In the genomic region with DNA sequence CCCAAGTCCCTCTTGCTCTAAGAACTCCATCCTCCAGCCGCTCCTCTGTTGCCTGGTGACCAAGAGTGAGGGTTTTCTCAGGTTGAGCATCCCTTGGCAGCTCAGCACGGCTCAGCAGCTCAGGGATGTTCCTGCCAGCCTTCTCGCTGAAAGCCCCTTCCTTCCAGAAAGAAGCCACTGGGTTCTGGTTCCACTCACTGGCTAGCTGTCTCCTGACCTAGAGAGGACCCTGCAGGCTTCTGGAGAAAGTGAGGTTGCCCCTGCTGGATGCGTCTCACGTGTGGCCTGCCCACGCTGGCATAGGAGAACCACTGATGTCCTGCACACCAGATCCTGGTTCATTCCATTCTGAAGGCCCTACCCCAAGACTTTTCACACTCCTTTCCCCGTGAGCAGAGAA, we compare ENCODE assay signal across 14 mouse cellular contexts. TPM values are rescaled to one million over a fixed set of nuclear protein-coding genes. Genes with fewer than 3 reads are reported as not detected.
DNase-seq lines count a peak whose midpoint lies in the region; ATAC-seq lines count a peak whose summit lies in the region.
"Had no signal": no experiment of that assay in that cellular context is flagged by ENCODE, and none has a peak within 500 bp of the region (broad histone marks: within the 10 kb centered on the region; RNA-seq: fewer than 3 reads in every experiment).

No protein-coding gene starts in this region.

- H3K4me2 ChIP-seq in neural tube, embryonic 11.5 days (ENCODE audit: low read depth) = peak overlapping the region; percentile 65
- H3K4me2 ChIP-seq in midbrain, embryonic 12.5 days (replicated peaks) = peak overlapping the region; percentile 76
- H3K4me2 ChIP-seq: heart, embryonic 11.5 days; limb, embryonic 15.5 days had no signal

- no peaks in the 10 kb centered on the region; the same call in 1 of the 2 replicates for H3K36me3 ChIP-seq in neural tube, embryonic 11.5 days (ENCODE audit: control insufficient read depth, insufficient read depth, low read length)
- H3K36me3 ChIP-seq in hindbrain, embryonic 10.5 days = peaks cover 28% of the 10 kb centered on the region
- peaks cover 20% of the 10 kb centered on the region for H3K36me3 ChIP-seq in midbrain, embryonic 12.5 days

- H3K27ac ChIP-seq in neural tube, embryonic 11.5 days (ENCODE audit: low read depth, low read length) = 0 out of 2 replicates have a peak overlapping the region, but pooled peaks have one; percentile 90
- peak overlapping the region; percentile 93 for H3K27ac ChIP-seq in hindbrain, embryonic 10.5 days
- peak overlapping the region; percentile 90 for H3K27ac ChIP-seq in midbrain, embryonic 12.5 days (replicated peaks)
- H3K27ac ChIP-seq: limb, embryonic 15.5 days had no signal

- H3K9me3 ChIP-seq in neural tube, embryonic 11.5 days (ENCODE audit: control insufficient read depth, low read length) = no peaks in the 10 kb centered on the region
- H3K9me3 ChIP-seq in hindbrain, embryonic 10.5 days = no peaks in the 10 kb centered on the region
- H3K9me3 ChIP-seq in midbrain, embryonic 12.5 days = no peaks in the 10 kb centered on the region
- H3K9me3 ChIP-seq: limb, embryonic 15.5 days had no signal

- peak overlapping the region; percentile 19; the same call in 1 of the 2 replicates for H3K9ac ChIP-seq in neural tube, embryonic 11.5 days (ENCODE audit: low read length)
- peak overlapping the region; percentile 41 for H3K9ac ChIP-seq in midbrain, embryonic 12.5 days (replicated peaks)
- H3K9ac ChIP-seq: limb, embryonic 15.5 days had no signal

- H3K4me1 ChIP-seq in neural tube, embryonic 11.5 days (ENCODE audit: control insufficient read depth, insufficient read depth, low read length) = peaks cover 41% of the 10 kb centered on the region
- H3K4me1 ChIP-seq in hindbrain, embryonic 10.5 days (replicated peaks) = peaks cover 93% of the 10 kb centered on the region
- peaks cover 88% of the 10 kb centered on the region for H3K4me1 ChIP-seq in midbrain, embryonic 12.5 days

- H3K4me3 ChIP-seq in neural tube, embryonic 11.5 days (ENCODE audit: low read depth, low read length) = peak overlapping the region; percentile 40; the same call in 1 of the 2 replicates
- H3K4me3 ChIP-seq in hindbrain, embryonic 10.5 days = peak overlapping the region; percentile 56
- peak overlapping the region; percentile 53 for H3K4me3 ChIP-seq in midbrain, embryonic 12.5 days
- H3K4me3 ChIP-seq: limb, embryonic 15.5 days had no signal

- DNase-seq in neural tube, embryonic 11.5 days (ENCODE audit: low spot score) = no peak
- DNase-seq in neural tube, embryonic 10.5 days (ENCODE audit: extremely low spot score, low spot score) = no peak
- DNase-seq in hindbrain, embryonic 10.5 days (ENCODE audit: low spot score) = no peak
- no peak for DNase-seq in right cerebral cortex, adult 18-20 months
- DNase-seq in left cerebral cortex, adult 9 months (ENCODE audit: low spot score in 2 of 2) = no peak
- no peak for DNase-seq in lung, postnatal 36 days
- DNase-seq: cerebellum, adult 11-12 months; heart, postnatal 4 days; lung, adult 18-20 months; retina, postnatal 1 day; thymus, adult 18-20 months had no signal

- no peak for ATAC-seq in neural tube, embryonic 11.5 days (ENCODE audit: insufficient read depth, low FRiP score, low TSS enrichment)
- ATAC-seq in midbrain, embryonic 12.5 days (ENCODE audit: low FRiP score, low read depth) = no peak

- WGBS in neural tube, embryonic 11.5 days = 88% methylated on average over 7 of the region's 7 CpGs
- WGBS in hindbrain, embryonic 10.5 days = 87% methylated on average over 7 of the region's 7 CpGs
- WGBS in midbrain, embryonic 12.5 days = 83% methylated on average over 7 of the region's 7 CpGs

- 0 out of 2 replicates have a peak, but pooled peaks cover 3% of the 10 kb centered on the region for H3K27me3 ChIP-seq in neural tube, embryonic 11.5 days (ENCODE audit: control insufficient read depth, insufficient read depth, low read length)
- peaks cover 28% of the 10 kb centered on the region; the same call in 1 of the 2 replicates for H3K27me3 ChIP-seq in hindbrain, embryonic 10.5 days (ENCODE audit: insufficient read depth, poor library complexity, severe bottlenecking)
- H3K27me3 ChIP-seq in midbrain, embryonic 12.5 days = 0 out of 2 replicates have a peak, but pooled peaks cover 10% of the 10 kb centered on the region

RNA-seq across cellular contexts. Expression of a gene that starts 11.0 kb away (rescaled TPM):
- 82.2 and 92.9 TPM in 2 replicates for polyA plus RNA-seq in neural tube, embryonic 11.5 days (2014; fragmentation: Nextera tagmentation; extraction: Ambion mirVana)
- 99.4 and 149 TPM in 2 replicates for polyA plus RNA-seq in hindbrain, embryonic 10.5 days (2016; fragmentation: Nextera tagmentation; extraction: Ambion mirVana)
- polyA plus RNA-seq in midbrain, embryonic 12.5 days (2016; fragmentation: Nextera tagmentation; extraction: Ambion mirVana) = 114 and 120 TPM in 2 replicates

RNA-seq across cellular contexts. Expression of a gene that starts 27.3 kb away (rescaled TPM):
- polyA plus RNA-seq in neural tube, embryonic 11.5 days (2014; fragmentation: Nextera tagmentation; extraction: Ambion mirVana) = 1.0 and 1.1 TPM in 2 replicates
- polyA plus RNA-seq in hindbrain, embryonic 10.5 days (2016; fragmentation: Nextera tagmentation; extraction: Ambion mirVana) = 0.90 and 1.3 TPM in 2 replicates
- 0.94 and 1.2 TPM in 2 replicates for polyA plus RNA-seq in midbrain, embryonic 12.5 days (2016; fragmentation: Nextera tagmentation; extraction: Ambion mirVana)

RNA-seq across cellular contexts. Expression of a gene that starts 58.0 kb away (rescaled TPM):
- polyA plus RNA-seq in neural tube, embryonic 11.5 days (2014; fragmentation: Nextera tagmentation; extraction: Ambion mirVana) = 0.23 and 0.34 TPM in 2 replicates
- 0.22 and 0.31 TPM in 2 replicates for polyA plus RNA-seq in hindbrain, embryonic 10.5 days (2016; fragmentation: Nextera tagmentation; extraction: Ambion mirVana)
- 0.43 TPM in 1 of 2 replicates, not detected in the other for polyA plus RNA-seq in midbrain, embryonic 12.5 days (2016; fragmentation: Nextera tagmentation; extraction: Ambion mirVana)
